Mouse (Mus musculus) liver, embryonic 14.5 days (tissue): ENCODE data around the gene B4galt4. TPM values are rescaled to one million over a fixed set of nuclear protein-coding genes. Genes with fewer than 3 reads are reported as not detected.

Experiments
- ATAC-seq: fragments of 200-750 bp; cut with Nextera tagmentation; 2 replicates; pipeline ENCODE4 v1.8.0; 2017; ENCODE audit warnings: moderate number of reproducible peaks, mild to moderate bottlenecking, moderate library complexity; ENCODE audit not compliant: insufficient read depth
- DNase-seq, 3 experiments: peaks; one replicate each; pipeline ENCODE4 v3.0.0-alpha.2; 2012 to 2013; ENCODE audit warnings: low read depth in 3 of 3, low spot score in 3 of 3
- H3K27ac ChIP-seq: fragments of 300-500 bp; sonication (generic); 2 replicates; pipeline ENCODE4 v1.5.1; 2014; ENCODE audit warnings: moderate library complexity, mild to moderate bottlenecking, control low read depth, inconsistent platforms
- H3K27me3 ChIP-seq: fragments of 300-500 bp; sonication (generic); 2 replicates; pipeline ENCODE4 v1.6.1; 2014; ENCODE audit warnings: mild to moderate bottlenecking, low read length, moderate library complexity; ENCODE audit not compliant: control insufficient read depth, insufficient read depth
- H3K36me3 ChIP-seq: fragments of 300-500 bp; sonication (generic); replicated peaks from 2 replicates; pipeline ENCODE4 v1.6.1; 2014; ENCODE audit warnings: low read depth; ENCODE audit not compliant: control insufficient read depth, insufficient read depth
- H3K4me1 ChIP-seq, 2 experiments: fragments of 200-500 bp in 1 of 2; fragments of 300-500 bp in 1 of 2; sonication (generic) in 1 of 2; replicated peaks; 2 replicates each; pipeline ENCODE4 v1.6.1; 2012 to 2014; ENCODE audit warnings: antibody characterized with exemption in 1 of 2, inconsistent platforms in 1 of 2, low read length in 1 of 2; ENCODE audit not compliant: control insufficient read depth in 2 of 2, insufficient read depth in 2 of 2
- H3K4me2 ChIP-seq: fragments of 300-500 bp; sonication (generic); 2 replicates; pipeline ENCODE4 v1.6.1; 2014; ENCODE audit warnings: low read depth, mild to moderate bottlenecking, control low read depth, moderate library complexity
- H3K4me3 ChIP-seq, 2 experiments: fragments of 200-500 bp in 1 of 2; fragments of 300-500 bp in 1 of 2; sonication (generic) in 1 of 2; 2 replicates each; pipeline ENCODE4 v1.5.1; 2012 to 2014; ENCODE audit warnings: low read depth in 2 of 2, low read length in 2 of 2, mild to moderate bottlenecking in 2 of 2, control low read depth in 1 of 2, inconsistent platforms in 1 of 2, moderate library complexity in 1 of 2; ENCODE audit not compliant: insufficient read depth in 1 of 2
- H3K9ac ChIP-seq: fragments of 300-500 bp; sonication (generic); replicated peaks from 2 replicates; pipeline ENCODE4 v1.6.1; 2014; ENCODE audit warnings: mild to moderate bottlenecking, control low read depth, moderate library complexity
- H3K9me3 ChIP-seq: fragments of 300-500 bp; sonication (generic); 2 replicates; pipeline ENCODE4 v1.6.1; 2016; ENCODE audit warnings: low read length, mixed read lengths; ENCODE audit not compliant: control insufficient read depth
- CTCF ChIP-seq: IDR thresholded peaks from 2 replicates; pipeline ENCODE4 v1.5.1; 2016; ENCODE audit warnings: antibody characterized with exemption, low read depth, control low read depth
- EP300 ChIP-seq: IDR thresholded peaks from 2 replicates; pipeline ENCODE4 v1.6.1; 2016; ENCODE audit warnings: antibody characterized with exemption, low read depth
- WGBS: fragments of 180-500 bp; shearing (Covaris S2); extraction: QIAGEN DNeasy Blood & Tissue Kit; methylation state at CpG from one replicate; pipeline ENCODE4 v1.1.7; 2014; ENCODE audit not compliant: insufficient replicate concordance; 5-methylcytosine and 5-hydroxymethylcytosine counted together
- polyA plus RNA-seq, 2 experiments: library from polyadenylated mRNA; depleted of rRNA in 1 of 2; stranded (reverse) in 1 of 2; unstranded in 1 of 2; fragments of >200 nt; fragmentation: Nextera tagmentation in 1 of 2; extraction: Ambion mirVana in 1 of 2; gene quantifications; 2 replicates each; pipeline versions ENCODE4 v1.2.1 to v1.2.3; 2012 to 2014

Gene B4galt4
- polyA plus RNA-seq, 2 experiments = 1.3 to 2.3 TPM

DNA sequence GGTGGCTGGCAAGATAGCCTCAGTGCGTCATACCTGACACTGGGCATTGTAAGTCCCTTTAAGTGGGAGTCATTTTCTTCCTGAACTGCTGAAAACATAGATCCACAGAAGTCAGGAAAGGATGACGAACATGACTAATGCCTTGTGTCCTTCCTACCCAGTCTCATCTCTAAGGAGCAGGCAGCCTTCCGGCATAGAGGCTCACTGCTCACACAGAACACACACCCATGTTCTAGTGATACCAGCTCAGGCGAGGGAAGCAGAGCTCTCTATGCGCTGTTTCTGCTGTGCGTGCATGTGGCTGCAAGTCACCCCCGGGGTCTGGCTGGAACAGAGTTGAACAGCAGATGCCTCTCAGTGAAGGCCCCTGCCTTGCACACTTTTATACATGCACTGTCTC lies 43.2 kb downstream of the B4galt4 start:
- TF ChIP-seq CTCF (no peak), EP300 (no peak)
- H3K4me1 ChIP-seq = no peaks in the 10 kb centered on the region
- 65% methylated on average over 7 of the region's 7 CpGs for whole genome bisulfite sequencing
- H3K27ac ChIP-seq = no peak overlapping the region
- H3K27me3 ChIP-seq = no peaks in the 10 kb centered on the region
- H3K4me3 ChIP-seq = no peak overlapping the region
- H3K4me2 ChIP-seq = no peak overlapping the region
- no peak for DNase-seq
- H3K9me3 ChIP-seq = no peaks in the 10 kb centered on the region
- no peak overlapping the region for H3K9ac ChIP-seq
- no peaks in the 10 kb centered on the region for H3K36me3 ChIP-seq
- ATAC-seq = no peak

GRCm38 (mm10) chr16:38789016-38789415 lies 47.0 kb downstream of the B4galt4 start:
- no peaks in the 10 kb centered on the region for H3K27me3 ChIP-seq
- WGBS = 46% methylated on average over 2 of the region's 2 CpGs
- ATAC-seq (no peak), DNase-seq (no peak)
- H3K4me3 ChIP-seq = no peak overlapping the region
- no peak overlapping the region for H3K4me2 ChIP-seq
- TF ChIP-seq CTCF (no peak), EP300 (no peak)
- no peaks in the 10 kb centered on the region for H3K9me3 ChIP-seq
- no peak overlapping the region for H3K9ac ChIP-seq
- no peak overlapping the region for H3K27ac ChIP-seq
- no peaks in the 10 kb centered on the region for H3K4me1 ChIP-seq
- H3K36me3 ChIP-seq = no peaks in the 10 kb centered on the region

DNA sequence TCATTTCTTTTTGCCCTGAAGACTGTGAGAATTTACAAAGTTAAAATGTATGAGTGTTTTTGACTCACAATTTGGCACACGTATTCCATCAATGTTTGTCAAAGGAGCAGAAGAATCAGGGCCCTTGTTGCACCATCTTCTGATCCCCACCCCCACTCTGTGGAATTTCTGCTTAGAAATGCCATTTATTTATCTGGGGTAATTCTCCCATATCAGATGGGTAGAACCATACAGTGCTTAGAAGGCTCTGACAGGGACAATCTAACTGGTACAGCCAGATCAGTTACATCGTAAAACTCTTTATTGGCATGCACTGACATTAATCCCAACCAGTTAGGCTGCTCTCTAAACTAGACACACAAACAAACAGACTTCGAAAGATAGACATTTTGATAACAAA lies 47.9 kb downstream of the B4galt4 start:
- H3K36me3 ChIP-seq = no peaks in the 10 kb centered on the region
- H3K27ac ChIP-seq = no peak overlapping the region
- no peak overlapping the region for H3K4me2 ChIP-seq
- no peak overlapping the region for H3K4me3 ChIP-seq
- no peaks in the 10 kb centered on the region for H3K27me3 ChIP-seq
- no peak overlapping the region for H3K9ac ChIP-seq
- DNase-seq (no peak), ATAC-seq (no peak)
- no peaks in the 10 kb centered on the region for H3K4me1 ChIP-seq
- no peak for TF ChIP-seq CTCF
- no peak for TF ChIP-seq EP300
- WGBS = 64% methylated on average over 3 of the region's 3 CpGs
- no peaks in the 10 kb centered on the region for H3K9me3 ChIP-seq

DNA sequence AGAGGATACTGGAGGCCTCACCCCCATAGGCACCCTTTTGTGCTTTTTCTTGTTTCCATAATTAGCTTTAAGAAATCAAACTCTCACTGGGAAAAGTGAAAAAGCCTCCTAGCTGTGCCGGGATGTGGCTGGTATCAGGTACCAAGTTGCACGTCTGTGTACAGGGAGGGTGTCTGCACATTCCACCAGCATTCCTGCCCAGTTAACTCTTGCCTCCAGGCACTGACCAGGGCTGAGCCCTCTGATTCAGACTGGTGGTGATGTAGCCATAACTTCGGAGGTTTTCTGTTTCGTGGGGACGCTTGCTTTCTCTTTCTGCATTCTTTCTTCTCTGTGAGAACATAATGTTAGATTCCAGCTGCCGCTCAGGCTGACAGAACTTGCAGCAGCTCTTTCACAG lies 51.1 kb downstream of the B4galt4 start:
- Histone ChIP-seq H3K4me3 (no peak overlapping the region), H3K27me3 (no peaks in the 10 kb centered on the region), H3K4me2 (no peak overlapping the region), H3K4me1 (no peaks in the 10 kb centered on the region), H3K27ac (no peak overlapping the region), H3K36me3 (no peaks in the 10 kb centered on the region), H3K9me3 (no peaks in the 10 kb centered on the region), H3K9ac (no peak overlapping the region)
- TF ChIP-seq EP300 (no peak), CTCF (no peak)
- WGBS = 55% methylated on average over 6 of the region's 6 CpGs
- DNase-seq (no peak), ATAC-seq (no peak)

DNA sequence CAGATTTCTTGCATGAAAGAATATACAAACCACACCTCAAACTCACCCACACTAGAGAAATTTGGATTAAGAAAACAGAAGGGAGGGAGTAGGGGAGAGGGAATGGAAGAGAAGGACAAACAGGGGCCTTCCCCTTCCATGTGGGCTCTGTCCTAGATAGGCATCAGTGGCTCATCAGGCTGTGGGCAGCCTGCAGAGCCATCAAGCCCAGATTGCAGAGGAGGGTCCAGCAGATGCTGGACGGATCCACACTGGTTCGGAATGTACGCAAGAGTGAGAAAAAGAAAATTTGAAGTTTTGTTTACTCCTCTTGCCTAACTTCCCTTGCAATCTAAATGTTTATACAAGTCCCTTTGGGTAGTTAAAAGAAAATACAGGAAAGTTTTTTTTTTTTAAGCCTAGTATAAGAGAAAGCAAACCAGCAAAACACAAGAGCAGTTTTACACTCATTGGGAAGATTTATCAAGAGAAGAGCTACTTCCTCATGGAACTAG lies 56.9 kb downstream of the B4galt4 start:
- Histone ChIP-seq H3K9me3 (no peaks in the 10 kb centered on the region), H3K4me1 (no peaks in the 10 kb centered on the region), H3K4me2 (no peak overlapping the region), H3K36me3 (no peaks in the 10 kb centered on the region), H3K27me3 (no peaks in the 10 kb centered on the region), H3K9ac (no peak overlapping the region), H3K27ac (no peak overlapping the region), H3K4me3 (no peak overlapping the region)
- no peak for DNase-seq
- ATAC-seq = no peak
- TF ChIP-seq CTCF = no peak
- no peak for TF ChIP-seq EP300
- WGBS = 61% methylated on average over 3 of the region's 3 CpGs
